Mouse (Mus musculus): Measurements from ENCODE around the gene Zfp575.
"Not testable (repeated sequence)": the region's sequence is repeated elsewhere in the genome, so short reads cannot be mapped to it uniquely, and the experiment has no call there.

Gene Zfp575
- long read RNA-seq, experiment 1, partial matches to known transcripts, result 0 of 1 reads
- long read RNA-seq, experiment 1, other reads (novel, unspliced or antisense), result 0 of 1 reads
- long read RNA-seq, experiment 2, partial matches to known transcripts, result 0 of 1 reads
- long read RNA-seq, experiment 2, other reads (novel, unspliced or antisense), result 0 of 1 reads

GRCm38 (mm10) chr7:24587330-24588105 is at the start of gene Zfp575, which contains the start of gene Ethe1:
TSS of gene Zfp575 (minus strand) at chr7:24587641.
TSS of gene Ethe1 (plus strand) at chr7:24587543.
- intact Hi-C loops (cut with DNase I), result no loop called here

- intact Hi-C loops (cut with DNase I), result no loop called here
Observed at GRCm38 (mm10) chr7:24637046-24637445, 49.6 kb upstream of the Zfp575 start.

- intact Hi-C loops (cut with DNase I), result no loop called here
Observed at GRCm38 (mm10) chr7:24636264-24636663, 48.8 kb upstream of the Zfp575 start, which contains the start of gene Lypd3. TSS of gene Lypd3 (plus strand) at chr7:24636550.

GRCm38 (mm10) chr7:24630116-24630880 is 42.9 kb upstream of the Zfp575 start:
- intact Hi-C loops (cut with DNase I), result no loop called here

- intact Hi-C loops (cut with DNase I), result no loop called here
Observed at GRCm38 (mm10) chr7:24629672-24630071, 42.2 kb upstream of the Zfp575 start.

- intact Hi-C loops (cut with DNase I), result no loop called here
Observed at GRCm38 (mm10) chr7:24628685-24629610, 41.5 kb upstream of the Zfp575 start.

GRCm38 (mm10) chr7:24622967-24623366 is 35.5 kb upstream of the Zfp575 start:
- intact Hi-C loops (cut with DNase I), result no loop called here

GRCm38 (mm10) chr7:24621193-24621592 is 33.8 kb upstream of the Zfp575 start:
- intact Hi-C loops (cut with DNase I), result no loop called here

- intact Hi-C loops (cut with DNase I), result no loop called here
Observed at GRCm38 (mm10) chr7:24619671-24620397, 32.4 kb upstream of the Zfp575 start.

GRCm38 (mm10) chr7:24618374-24618773 is 30.9 kb upstream of the Zfp575 start:
- intact Hi-C loops (cut with DNase I), result not testable (repeated sequence)

- intact Hi-C loops (cut with DNase I), result no loop called here
Observed at GRCm38 (mm10) chr7:24617763-24618162, 30.3 kb upstream of the Zfp575 start.

GRCm38 (mm10) chr7:24614816-24615215 is 27.4 kb upstream of the Zfp575 start:
- intact Hi-C loops (cut with DNase I), result no loop called here

- intact Hi-C loops (cut with DNase I), result no loop called here
Observed at GRCm38 (mm10) chr7:24612308-24612910, 25.0 kb upstream of the Zfp575 start.

- intact Hi-C loops (cut with DNase I), result no loop called here
Observed at GRCm38 (mm10) chr7:24611709-24612108, 24.3 kb upstream of the Zfp575 start.

- intact Hi-C loops (cut with DNase I), result no loop called here
Observed at GRCm38 (mm10) chr7:24610879-24611494, 23.5 kb upstream of the Zfp575 start.

GRCm38 (mm10) chr7:24610144-24610878 is 22.9 kb upstream of the Zfp575 start, which contains the start of gene Phldb3:
TSS of gene Phldb3 (plus strand) at chr7:24610763.
- intact Hi-C loops (cut with DNase I), result no loop called here

- intact Hi-C loops (cut with DNase I), result loop anchor here (10.0 kb wide), 1 partner anchor 1016 kb away; the partner anchor contains the start of gene B3gnt8
Observed at GRCm38 (mm10) chr7:24608561-24608960, 21.1 kb upstream of the Zfp575 start.

GRCm38 (mm10) chr7:24608017-24608416 is 20.6 kb upstream of the Zfp575 start:
- intact Hi-C loops (cut with DNase I), result loop anchor here (10.0 kb wide), 1 partner anchor 1017 kb away; the partner anchor contains the start of gene B3gnt8

Measured in adrenal gland (tissue).